Mouse (Mus musculus): Measurements from ENCODE around the gene Pik3r5.

Pik3r5 gene

GRCm38 (mm10) chr11:68431699-68432360 lies at the start of gene Pik3r5:
Pik3r5 (plus strand) TSS chr11:68432121.
- peak; percentile 93 for DNase-seq (ENCODE audit: low read depth, low spot score)

GRCm38 (mm10) chr11:68383519-68383918 lies 48.4 kb upstream of the Pik3r5 start:
- no peak for DNase-seq (ENCODE audit: low read depth, low spot score)

- DNase-seq (ENCODE audit: low read depth, low spot score), result no peak
Measured at GRCm38 (mm10) chr11:68384131-68384530, 47.8 kb upstream of the Pik3r5 start.

GRCm38 (mm10) chr11:68384592-68385020 lies 47.3 kb upstream of the Pik3r5 start:
- DNase-seq (ENCODE audit: low read depth, low spot score), result no peak

- peak; percentile 38 for DNase-seq (ENCODE audit: low read depth, low spot score)
Measured at GRCm38 (mm10) chr11:68385021-68385821, 46.7 kb upstream of the Pik3r5 start.

GRCm38 (mm10) chr11:68385921-68386588 lies 45.9 kb upstream of the Pik3r5 start:
- no peak for DNase-seq (ENCODE audit: low read depth, low spot score)

- DNase-seq (ENCODE audit: low read depth, low spot score), result peak; percentile 53
Measured at GRCm38 (mm10) chr11:68386589-68387440, 45.1 kb upstream of the Pik3r5 start.

GRCm38 (mm10) chr11:68387441-68387760 lies 44.5 kb upstream of the Pik3r5 start:
- DNase-seq (ENCODE audit: low read depth, low spot score), result no peak

GRCm38 (mm10) chr11:68387971-68388654 lies 43.8 kb upstream of the Pik3r5 start:
- DNase-seq (ENCODE audit: low read depth, low spot score), result no peak

- no peak for DNase-seq (ENCODE audit: low read depth, low spot score)
Measured at GRCm38 (mm10) chr11:68388655-68389015, 43.3 kb upstream of the Pik3r5 start.

GRCm38 (mm10) chr11:68389621-68390020 lies 42.3 kb upstream of the Pik3r5 start:
- no peak for DNase-seq (ENCODE audit: low read depth, low spot score)

GRCm38 (mm10) chr11:68390381-68391287 lies 41.3 kb upstream of the Pik3r5 start:
- no peak for DNase-seq (ENCODE audit: low read depth, low spot score)

GRCm38 (mm10) chr11:68393897-68394490 lies 37.9 kb upstream of the Pik3r5 start:
- DNase-seq (ENCODE audit: low read depth, low spot score), result no peak

- no peak for DNase-seq (ENCODE audit: low read depth, low spot score)
Measured at GRCm38 (mm10) chr11:68394749-68395148, 37.2 kb upstream of the Pik3r5 start.

- DNase-seq (ENCODE audit: low read depth, low spot score), result no peak
Measured at GRCm38 (mm10) chr11:68395546-68395945, 36.4 kb upstream of the Pik3r5 start.

- no peak for DNase-seq (ENCODE audit: low read depth, low spot score)
Measured at GRCm38 (mm10) chr11:68398891-68399547, 32.9 kb upstream of the Pik3r5 start.

- no peak for DNase-seq (ENCODE audit: low read depth, low spot score)
Measured at GRCm38 (mm10) chr11:68399548-68400020, 32.3 kb upstream of the Pik3r5 start.

GRCm38 (mm10) chr11:68400021-68400671 lies 31.8 kb upstream of the Pik3r5 start:
- no peak for DNase-seq (ENCODE audit: low read depth, low spot score)
